Mouse (Mus musculus) central nervous system, embryonic 14 days (tissue): ENCODE measurements around the gene Gm10428. TPM values are rescaled to one million over a fixed set of nuclear protein-coding genes. Genes with fewer than 3 reads are reported as not detected.

ENCODE experiments used
- polyA plus RNA-seq: library from polyadenylated mRNA; depleted of rRNA; stranded (reverse); fragments of >200 nt; gene quantifications from 2 replicates; pipeline ENCODE4 v1.2.3, GENCODE M21; 2012; rRNA removed

Gene Gm10428
- not detected in 2 replicates for polyA plus RNA-seq

DNA sequence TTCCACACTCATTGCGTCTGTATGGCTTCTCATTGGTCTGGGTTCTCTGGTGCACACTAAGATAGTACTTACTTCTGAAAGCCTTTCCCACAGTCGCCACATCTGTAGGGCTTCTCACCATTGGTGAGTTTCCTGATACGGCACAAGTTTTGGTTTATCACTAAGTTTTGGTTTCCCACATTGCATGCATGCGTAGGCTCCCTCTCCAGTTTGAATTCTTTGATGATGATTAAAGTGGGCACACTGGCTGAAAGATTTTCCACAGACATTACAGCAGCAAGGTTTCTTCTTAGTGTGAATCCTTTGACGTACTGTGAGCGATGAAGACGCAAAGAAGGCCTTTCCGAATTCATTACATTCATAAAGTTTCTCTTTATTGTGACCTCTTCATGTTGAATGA, at the start of gene Gm10428:
Gene Gm10428, plus strand, starts transcription at position 321 of the 400 bp plus-strand sequence.

DNA sequence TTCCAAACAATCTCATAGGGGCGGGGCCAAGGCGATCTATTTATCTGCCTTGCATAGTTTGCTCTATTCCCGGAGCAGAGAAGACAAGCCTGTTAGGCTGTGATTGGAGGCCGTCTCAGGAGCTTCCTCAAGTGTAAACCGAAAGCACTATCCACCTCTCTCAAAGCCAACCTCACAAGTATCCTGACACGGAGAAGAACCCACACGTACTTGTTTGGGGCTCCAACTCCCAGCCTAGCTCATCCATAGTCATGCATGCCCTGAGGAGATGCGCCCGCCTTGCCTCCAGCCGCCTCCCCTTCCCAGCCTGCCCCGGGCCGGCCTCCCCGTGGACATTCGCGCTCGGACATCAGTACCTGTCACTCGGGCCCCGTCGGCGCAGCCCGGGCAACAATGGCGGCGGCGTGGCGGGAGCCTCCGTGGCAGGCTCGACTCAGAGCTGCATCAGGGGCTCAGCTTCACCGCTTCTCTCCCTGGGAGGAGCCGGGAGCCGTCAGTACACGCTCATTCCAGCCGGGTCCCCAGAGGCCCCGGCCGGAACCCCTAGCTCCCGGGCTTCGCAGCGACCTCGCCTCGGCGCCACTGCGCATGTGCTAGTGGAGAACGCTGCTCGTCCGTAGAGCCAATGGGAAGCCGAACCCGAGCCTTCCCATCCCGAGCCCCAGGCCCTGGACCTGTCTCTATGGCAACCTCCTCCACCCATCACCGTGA, 21.4 kb upstream of the Gm10428 start, which contains the start of gene Zfp287:
Gene Zfp287, minus strand, starts transcription at position 595 of the 711 bp plus-strand sequence.

DNA sequence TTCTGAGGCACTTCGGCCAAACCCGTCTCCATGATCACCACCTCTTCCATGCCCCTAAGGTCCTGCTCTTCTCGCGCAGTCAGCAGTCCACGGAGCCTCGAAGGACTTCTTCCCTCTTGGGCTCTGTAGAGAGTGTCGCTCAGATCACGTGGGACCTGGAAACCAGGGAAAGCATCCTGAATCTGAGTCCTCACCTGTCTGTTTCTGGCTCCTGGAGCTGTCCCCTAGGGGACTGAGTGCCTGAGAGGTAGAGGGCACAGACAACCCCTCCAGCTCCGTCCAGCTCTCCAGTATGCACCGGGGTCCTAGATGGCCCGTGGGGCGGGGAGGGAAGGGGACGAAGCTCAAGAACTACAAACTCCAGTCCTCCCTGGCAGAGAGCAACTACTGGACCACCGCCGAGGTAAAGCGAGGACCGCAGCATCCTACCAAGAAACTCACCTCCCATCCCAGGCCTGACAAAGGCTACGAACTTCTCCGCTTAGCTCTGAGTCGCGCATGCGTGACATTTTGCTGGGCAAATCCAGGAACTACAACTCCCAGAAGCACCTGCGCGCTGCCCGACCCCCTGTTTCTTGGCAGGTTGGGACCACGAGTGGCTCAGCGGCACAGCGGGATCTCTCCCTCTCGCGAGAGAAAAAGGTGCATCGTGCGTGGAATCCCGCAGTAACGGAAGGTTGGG, 36.2 kb downstream of the Gm10428 start, which contains the start of gene Zfp286:
Gene Zfp286, minus strand, starts transcription at position 528 of the 682 bp plus-strand sequence.

Other genes starting within 250 kb of the Gm10428 start
- gene Cenpv, start 213.8 kb upstream of the Gm10428 start, polyA plus RNA-seq = 113 and 149 TPM in 2 replicates
- gene Ubb, start 201.9 kb upstream of the Gm10428 start, polyA plus RNA-seq = 3,973 and 4,569 TPM in 2 replicates
- 16.4 and 18.8 TPM in 2 replicates for gene Trpv2, start 178.6 kb upstream of the Gm10428 start, polyA plus RNA-seq
- gene Lrrc75a, start 104.6 kb upstream of the Gm10428 start, polyA plus RNA-seq = 15.6 and 16.8 TPM in 2 replicates
- gene Mmgt2, start 104.4 kb upstream of the Gm10428 start, polyA plus RNA-seq = 35.2 and 38.2 TPM in 2 replicates
- gene Zfp287, start 21.2 kb upstream of the Gm10428 start, polyA plus RNA-seq = 14.9 TPM in 2 replicates
- gene Zfp286, start 36.4 kb downstream of the Gm10428 start, polyA plus RNA-seq = 21.9 and 23.1 TPM in 2 replicates
- 3.8 and 5.7 TPM in 2 replicates for gene Trim16, start 67.1 kb downstream of the Gm10428 start, polyA plus RNA-seq
- 0.33 and 0.43 TPM in 2 replicates for gene Fbxw10, start 94.0 kb downstream of the Gm10428 start, polyA plus RNA-seq
- gene Tvp23b, start 126.4 kb downstream of the Gm10428 start, polyA plus RNA-seq = 29.2 and 31.8 TPM in 2 replicates
- 0.31 and 0.50 TPM in 2 replicates for gene Cdrt4, start 198.1 kb downstream of the Gm10428 start, polyA plus RNA-seq